Mouse (Mus musculus): Measurements from ENCODE around the gene 2810004N23Rik. TPM values are rescaled to one million over a fixed set of nuclear protein-coding genes. Genes with fewer than 3 reads are reported as not detected.

2810004N23Rik gene
- polyA plus RNA-seq, 1 experiment from 2014 or later = 36.5 TPM

DNA sequence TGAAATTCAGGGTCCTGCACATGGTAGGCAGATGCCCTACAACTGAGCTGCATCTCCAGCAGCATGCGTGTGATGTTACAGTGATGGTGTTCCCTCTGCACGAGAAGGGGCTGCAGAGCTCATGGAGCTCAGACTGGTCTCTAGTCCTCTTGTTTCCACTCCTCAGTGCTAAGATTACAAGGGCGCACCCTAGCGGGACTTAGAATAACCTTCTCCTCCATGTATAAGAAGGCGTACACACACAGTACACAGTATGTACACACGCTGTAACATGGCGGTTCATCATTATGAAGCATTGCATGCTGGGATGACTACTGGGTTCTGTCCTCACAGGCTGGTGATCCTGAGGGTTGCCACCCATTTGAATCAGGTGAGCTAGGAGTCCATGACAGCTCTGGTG lies 9.2 kb upstream of the 2810004N23Rik start:
- DNase-seq (ENCODE audit: low spot score) = no peak
- Histone ChIP-seq H3K36me3 (ENCODE audit: control insufficient read depth, insufficient read depth, low read length) (peaks cover 64% of the 10 kb centered on the region), H3K9ac (ENCODE audit: low read depth, low read length) (no peak overlapping the region), H3K4me3 (ENCODE audit: low read depth, low read length) (no peak overlapping the region), H3K4me1 (ENCODE audit: control insufficient read depth, insufficient read depth, low read length) (no peaks in the 10 kb centered on the region), H3K9me3 (ENCODE audit: control insufficient read depth, low read length) (no peaks in the 10 kb centered on the region), H3K27ac (replicated peaks; ENCODE audit: low read depth, low read length) (no peak overlapping the region), H3K27me3 (replicated peaks; ENCODE audit: control insufficient read depth, insufficient read depth, low read length) (no peaks in the 10 kb centered on the region), H3K4me2 (ENCODE audit: low read depth, low read length) (no peak overlapping the region)
- ATAC-seq (ENCODE audit: low read depth) = no peak
- WGBS = 93% methylated on average over 7 of the region's 7 CpGs

GRCm38 (mm10) chr8:124871474-124871873 lies 8.6 kb upstream of the 2810004N23Rik start:
- no peaks in the 10 kb centered on the region for H3K4me1 ChIP-seq (ENCODE audit: control insufficient read depth, insufficient read depth, low read length)
- 88% methylated on average over 7 of the region's 7 CpGs for WGBS
- no peak overlapping the region for H3K4me2 ChIP-seq (ENCODE audit: low read depth, low read length)
- H3K27ac ChIP-seq (replicated peaks; ENCODE audit: low read depth, low read length) = no peak overlapping the region
- no peaks in the 10 kb centered on the region for H3K9me3 ChIP-seq (ENCODE audit: control insufficient read depth, low read length)
- no peak overlapping the region for H3K4me3 ChIP-seq (ENCODE audit: low read depth, low read length)
- no peak for DNase-seq (ENCODE audit: low spot score)
- peaks cover 58% of the 10 kb centered on the region for H3K36me3 ChIP-seq (ENCODE audit: control insufficient read depth, insufficient read depth, low read length)
- ATAC-seq (ENCODE audit: low read depth) = no peak
- H3K9ac ChIP-seq (ENCODE audit: low read depth, low read length) = no peak overlapping the region
- no peaks in the 10 kb centered on the region for H3K27me3 ChIP-seq (replicated peaks; ENCODE audit: control insufficient read depth, insufficient read depth, low read length)

GRCm38 (mm10) chr8:124869708-124870107 lies 6.8 kb upstream of the 2810004N23Rik start:
- WGBS = 72% methylated on average over 6 of the region's 6 CpGs
- peaks cover 46% of the 10 kb centered on the region for H3K36me3 ChIP-seq (ENCODE audit: control insufficient read depth, insufficient read depth, low read length)
- H3K4me1 ChIP-seq (ENCODE audit: control insufficient read depth, insufficient read depth, low read length) = no peaks in the 10 kb centered on the region

GRCm38 (mm10) chr8:124867126-124867525 lies 4.2 kb upstream of the 2810004N23Rik start:
- Histone ChIP-seq H3K9me3 (ENCODE audit: control insufficient read depth, low read length) (no peaks in the 10 kb centered on the region), H3K9ac (ENCODE audit: low read depth, low read length) (no peak overlapping the region), H3K4me3 (ENCODE audit: low read depth, low read length) (no peak overlapping the region), H3K4me1 (ENCODE audit: control insufficient read depth, insufficient read depth, low read length) (peaks cover 7% of the 10 kb centered on the region; the same call in 1 of the 2 replicates), H3K27me3 (replicated peaks; ENCODE audit: control insufficient read depth, insufficient read depth, low read length) (no peaks in the 10 kb centered on the region), H3K4me2 (ENCODE audit: low read depth, low read length) (no peak overlapping the region), H3K27ac (replicated peaks; ENCODE audit: low read depth, low read length) (no peak overlapping the region), H3K36me3 (ENCODE audit: control insufficient read depth, insufficient read depth, low read length) (peaks cover 21% of the 10 kb centered on the region)
- no peak for ATAC-seq (ENCODE audit: low read depth)
- WGBS = 85% methylated on average over 2 of the region's 2 CpGs
- no peak for DNase-seq (ENCODE audit: low spot score)

More at GRCm38 (mm10) chr8:124869708-124870107, 6.8 kb upstream of the 2810004N23Rik start:
- no peak overlapping the region for H3K27ac ChIP-seq (replicated peaks; ENCODE audit: low read depth, low read length)
- H3K9ac ChIP-seq (ENCODE audit: low read depth, low read length) = no peak overlapping the region
- H3K4me2 ChIP-seq (ENCODE audit: low read depth, low read length) = no peak overlapping the region
- ATAC-seq (ENCODE audit: low read depth) = no peak
- H3K9me3 ChIP-seq (ENCODE audit: control insufficient read depth, low read length) = no peaks in the 10 kb centered on the region
- peak; percentile 19 for DNase-seq (ENCODE audit: low spot score)
- no peak overlapping the region for H3K4me3 ChIP-seq (ENCODE audit: low read depth, low read length)
- H3K27me3 ChIP-seq (replicated peaks; ENCODE audit: control insufficient read depth, insufficient read depth, low read length) = no peaks in the 10 kb centered on the region

DNA sequence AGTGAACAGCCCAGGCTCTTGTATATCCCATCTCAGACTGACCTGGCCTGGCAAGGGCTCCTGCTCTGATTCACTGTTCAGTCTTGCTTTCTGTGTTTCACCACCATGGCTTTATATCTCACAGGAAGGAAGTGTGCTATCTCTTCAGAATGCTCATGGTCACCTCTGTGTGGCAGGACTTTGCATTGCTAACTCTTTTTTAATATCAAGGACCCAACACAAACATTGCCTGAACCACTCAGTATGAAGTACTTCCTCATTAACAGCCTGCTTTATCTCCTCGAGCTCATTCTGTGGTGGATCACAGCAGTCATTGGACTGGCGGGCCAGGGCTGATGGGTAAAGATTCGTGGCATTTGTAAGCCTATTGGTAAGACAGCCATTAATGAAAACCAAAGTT lies 3.7 kb upstream of the 2810004N23Rik start:
- Histone ChIP-seq H3K9me3 (ENCODE audit: control insufficient read depth, low read length) (no peaks in the 10 kb centered on the region), H3K4me2 (ENCODE audit: low read depth, low read length) (no peak overlapping the region), H3K4me1 (ENCODE audit: control insufficient read depth, insufficient read depth, low read length) (peaks cover 7% of the 10 kb centered on the region; the same call in 1 of the 2 replicates), H3K9ac (ENCODE audit: low read depth, low read length) (no peak overlapping the region), H3K36me3 (ENCODE audit: control insufficient read depth, insufficient read depth, low read length) (peaks cover 16% of the 10 kb centered on the region; the same call in 1 of the 2 replicates), H3K4me3 (ENCODE audit: low read depth, low read length) (no peak overlapping the region), H3K27me3 (replicated peaks; ENCODE audit: control insufficient read depth, insufficient read depth, low read length) (no peaks in the 10 kb centered on the region), H3K27ac (replicated peaks; ENCODE audit: low read depth, low read length) (no peak overlapping the region)
- no peak for DNase-seq (ENCODE audit: low spot score)
- 82% methylated on average over 3 of the region's 3 CpGs for WGBS
- no peak for ATAC-seq (ENCODE audit: low read depth)

GRCm38 (mm10) chr8:124863729-124864128 lies 809 bp upstream of the 2810004N23Rik start:
- Histone ChIP-seq H3K4me1 (ENCODE audit: control insufficient read depth, insufficient read depth, low read length) (peaks cover 7% of the 10 kb centered on the region; the same call in 1 of the 2 replicates), H3K9me3 (ENCODE audit: control insufficient read depth, low read length) (no peaks in the 10 kb centered on the region), H3K4me3 (ENCODE audit: low read depth, low read length) (peak overlapping the region; percentile 86), H3K4me2 (ENCODE audit: low read depth, low read length) (peak overlapping the region; percentile 62), H3K27ac (replicated peaks; ENCODE audit: low read depth, low read length) (peak overlapping the region; percentile 91; the same call in 1 of the 2 replicates), H3K27me3 (replicated peaks; ENCODE audit: control insufficient read depth, insufficient read depth, low read length) (no peaks in the 10 kb centered on the region), H3K9ac (ENCODE audit: low read depth, low read length) (peak overlapping the region; percentile 92), H3K36me3 (ENCODE audit: control insufficient read depth, insufficient read depth, low read length) (peaks cover 17% of the 10 kb centered on the region)
- DNase-seq (ENCODE audit: low spot score) = no peak
- 10% methylated on average over 8 of the region's 8 CpGs for WGBS
- no peak for ATAC-seq (ENCODE audit: low read depth)

- ATAC-seq (ENCODE audit: low read depth) (peak; percentile 84), DNase-seq (ENCODE audit: low spot score) (no peak)
- H3K27ac ChIP-seq (replicated peaks; ENCODE audit: low read depth, low read length) = peak overlapping the region; percentile 91
- no peaks in the 10 kb centered on the region for H3K9me3 ChIP-seq (ENCODE audit: control insufficient read depth, low read length)
- peak overlapping the region; percentile 92 for H3K9ac ChIP-seq (ENCODE audit: low read depth, low read length)
- H3K4me1 ChIP-seq (ENCODE audit: control insufficient read depth, insufficient read depth, low read length) = peaks cover 7% of the 10 kb centered on the region; the same call in 1 of the 2 replicates
- no peaks in the 10 kb centered on the region for H3K27me3 ChIP-seq (replicated peaks; ENCODE audit: control insufficient read depth, insufficient read depth, low read length)
- H3K4me2 ChIP-seq (ENCODE audit: low read depth, low read length) = peak overlapping the region; percentile 62
- peak overlapping the region; percentile 86 for H3K4me3 ChIP-seq (ENCODE audit: low read depth, low read length)
- H3K36me3 ChIP-seq (ENCODE audit: control insufficient read depth, insufficient read depth, low read length) = peaks cover 22% of the 10 kb centered on the region
- 0% methylated on average over 31 of the region's 33 CpGs for WGBS
These were observed 300 bp upstream of the 2810004N23Rik start for GRCm38 (mm10) chr8:124863163-124863677.

DNA sequence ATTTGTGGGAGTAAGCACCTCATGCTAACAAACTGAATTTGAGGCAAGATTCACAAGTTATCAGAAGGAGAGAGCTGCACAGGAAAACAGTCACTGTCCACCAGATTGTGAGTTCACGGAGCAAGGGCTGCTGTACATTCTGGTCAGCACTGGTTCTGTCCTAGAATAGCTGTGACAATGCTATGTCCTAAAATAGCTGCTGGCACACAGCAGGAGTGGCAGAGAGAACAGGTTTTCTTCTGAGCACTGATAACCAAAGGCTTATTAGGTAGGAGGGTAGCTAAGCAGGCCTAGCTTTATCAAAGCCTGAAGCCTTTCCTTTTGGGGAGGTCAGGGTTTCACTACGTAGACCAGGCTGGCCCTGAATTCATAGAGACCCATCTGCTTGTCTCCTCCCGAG lies 2.7 kb downstream of the 2810004N23Rik start:
- peaks cover 18% of the 10 kb centered on the region for H3K9me3 ChIP-seq (ENCODE audit: control insufficient read depth, low read length)
- no peak overlapping the region for H3K27ac ChIP-seq (replicated peaks; ENCODE audit: low read depth, low read length)
- H3K9ac ChIP-seq (ENCODE audit: low read depth, low read length) = no peak overlapping the region
- 94% methylated on average over 3 of the region's 3 CpGs for WGBS
- H3K36me3 ChIP-seq (ENCODE audit: control insufficient read depth, insufficient read depth, low read length) = peaks cover 48% of the 10 kb centered on the region
- no peaks in the 10 kb centered on the region for H3K27me3 ChIP-seq (replicated peaks; ENCODE audit: control insufficient read depth, insufficient read depth, low read length)
- H3K4me1 ChIP-seq (ENCODE audit: control insufficient read depth, insufficient read depth, low read length) = peaks cover 7% of the 10 kb centered on the region; the same call in 1 of the 2 replicates
- no peak overlapping the region for H3K4me3 ChIP-seq (ENCODE audit: low read depth, low read length)
- ATAC-seq (ENCODE audit: low read depth) (no peak), DNase-seq (ENCODE audit: low spot score) (no peak)
- no peak overlapping the region for H3K4me2 ChIP-seq (ENCODE audit: low read depth, low read length)

DNA sequence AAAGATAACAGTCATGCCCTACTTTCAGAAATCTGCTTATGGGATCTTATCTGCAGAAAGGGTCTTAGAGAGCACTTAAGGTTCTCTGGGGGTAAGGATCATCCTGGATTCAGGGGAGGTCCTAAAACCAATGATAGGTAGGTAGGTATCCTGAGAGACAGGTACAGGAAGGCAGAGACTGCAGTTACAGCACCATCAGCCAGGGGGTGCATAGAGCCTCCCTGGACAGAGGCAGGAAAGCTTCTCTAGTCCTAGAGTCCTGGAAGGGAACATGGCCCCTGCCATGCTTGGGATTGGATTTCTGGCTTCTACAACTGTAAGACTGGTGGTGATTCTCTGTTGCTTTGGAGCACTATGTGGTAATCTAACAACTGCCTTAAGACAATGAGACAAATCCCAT lies 3.5 kb downstream of the 2810004N23Rik start:
- H3K4me1 ChIP-seq (ENCODE audit: control insufficient read depth, insufficient read depth, low read length) = peaks cover 7% of the 10 kb centered on the region; the same call in 1 of the 2 replicates
- peaks cover 56% of the 10 kb centered on the region for H3K36me3 ChIP-seq (ENCODE audit: control insufficient read depth, insufficient read depth, low read length)
- peaks cover 24% of the 10 kb centered on the region for H3K9me3 ChIP-seq (ENCODE audit: control insufficient read depth, low read length)
- ATAC-seq (ENCODE audit: low read depth) (no peak), DNase-seq (ENCODE audit: low spot score) (no peak)
- H3K4me2 ChIP-seq (ENCODE audit: low read depth, low read length) = no peak overlapping the region
- H3K9ac ChIP-seq (ENCODE audit: low read depth, low read length) = no peak overlapping the region
- H3K4me3 ChIP-seq (ENCODE audit: low read depth, low read length) = no peak overlapping the region
- no peaks in the 10 kb centered on the region for H3K27me3 ChIP-seq (replicated peaks; ENCODE audit: control insufficient read depth, insufficient read depth, low read length)
- H3K27ac ChIP-seq (replicated peaks; ENCODE audit: low read depth, low read length) = no peak overlapping the region

Data from embryonic facial prominence, embryonic 14.5 days (tissue).